Mouse (Mus musculus): ENCODE measurements at regions not wholly inside any gene's neighbourhood (a gene's known extent, or its start where the extent isn't known, plus 50 kb on each side); places are given as distances from the start of the nearest gene placed in this dataset.

GRCm38 (mm10) chr16:76082465-76082864, 60.4 kb upstream of the Samsn1 start:
- Histone ChIP-seq H3K79me2 (replicated peaks; ENCODE audit: control insufficient read depth, extremely low read depth, insufficient read depth, poor library complexity, severe bottlenecking) (no peaks in the 10 kb centered on the region), H3K4me3 (replicated peaks in 1 of 3; ENCODE audit: low read depth in 2 of 3, low read length in 2 of 3, poor library complexity in 1 of 3) (no peak overlapping the region), H3K4me2 (ENCODE audit: insufficient read depth, low read depth, poor library complexity, severe bottlenecking) (no peak overlapping the region), H3K27ac (ENCODE audit: insufficient read depth, low read depth) (no peak overlapping the region), H3K9me3 (replicated peaks; ENCODE audit: low read length) (peaks cover 57% of the 10 kb centered on the region), H3K9ac (ENCODE audit: insufficient read depth, low read depth) (no peak overlapping the region), H3K36me3 (replicated peaks in 1 of 2; ENCODE audit: control insufficient read depth in 1 of 2, insufficient read depth in 1 of 2, low read length in 1 of 2) (no peaks in the 10 kb centered on the region), H3K4me1 (ENCODE audit: control insufficient read depth in 1 of 2, insufficient read depth in 2 of 2) (no peaks in the 10 kb centered on the region), H3K27me3 (replicated peaks) (no peaks in the 10 kb centered on the region)
- TF ChIP-seq USF1 (IDR thresholded peaks at IDR 0.05; ENCODE audit: low read depth, low read length) (no peak), SMC3 (IDR thresholded peaks at IDR 0.05; ENCODE audit: low read depth, low read length) (no peak), ELF1 (IDR thresholded peaks at IDR 0.05; ENCODE audit: low read depth, low read length) (no peak), E2F4 (IDR thresholded peaks at IDR 0.05; ENCODE audit: insufficient replicate concordance, low read depth, low read length) (no peak), ETS1 (conservative IDR thresholded peaks at IDR 0.05; ENCODE audit: low read depth, low read length) (no peak)
- in situ Hi-C loops (cut with MboI; ENCODE audit: low pct_ligation_motif_present, low pct_unique_long_range_greater_than_20kb, low sequenced_read_pairs), result no loop called here
- no peak for DNase-seq (ENCODE audit: extremely low read depth)
- dilution Hi-C loops (cut with MboI; ENCODE audit: extremely low pct_ligation_motif_present, extremely low pct_unique_long_range_greater_than_20kb, low sequenced_read_pairs), result no loop called here

GRCm38 (mm10) chr16:76079761-76080502, 57.9 kb upstream of the Samsn1 start:
- no peak overlapping the region for H3K9ac ChIP-seq (ENCODE audit: insufficient read depth, low read depth)
- H3K27me3 ChIP-seq (replicated peaks), result no peaks in the 10 kb centered on the region
- H3K79me2 ChIP-seq (replicated peaks; ENCODE audit: control insufficient read depth, extremely low read depth, insufficient read depth, poor library complexity, severe bottlenecking), result no peaks in the 10 kb centered on the region
- dilution Hi-C loops (cut with MboI; ENCODE audit: extremely low pct_ligation_motif_present, extremely low pct_unique_long_range_greater_than_20kb, low sequenced_read_pairs), result no loop called here
- H3K4me2 ChIP-seq (ENCODE audit: insufficient read depth, low read depth, poor library complexity, severe bottlenecking), result no peak overlapping the region
- H3K4me1 ChIP-seq (ENCODE audit: control insufficient read depth in 1 of 2, insufficient read depth in 2 of 2), result no peaks in the 10 kb centered on the region
- TF ChIP-seq ELF1 (IDR thresholded peaks at IDR 0.05; ENCODE audit: low read depth, low read length), result no peak
- TF ChIP-seq MEF2A (IDR thresholded peaks at IDR 0.05; ENCODE audit: borderline replicate concordance, low read depth, low read length), result no peak
- no peak for TF ChIP-seq KAT2A (IDR thresholded peaks at IDR 0.05; ENCODE audit: insufficient replicate concordance, low read length)
- TF ChIP-seq SIN3A (IDR thresholded peaks at IDR 0.05; ENCODE audit: low read length), result no peak
- TF ChIP-seq ZMIZ1 (IDR thresholded peaks at IDR 0.05; ENCODE audit: low read depth, low read length), result no peak
- TF ChIP-seq IRF4 (IDR thresholded peaks at IDR 0.05; ENCODE audit: low read depth, low read length), result no peak
- no peak for TF ChIP-seq TCF12 (IDR thresholded peaks at IDR 0.05; ENCODE audit: low read depth, low read length)
- no peak for TF ChIP-seq CTCF (conservative IDR thresholded peaks at IDR 0.05 in 1 of 2, IDR thresholded peaks at IDR 0.05 in 1 of 2; ENCODE audit: low read depth in 2 of 2, low read length in 2 of 2)
- no peak for TF ChIP-seq PAX5 (IDR thresholded peaks at IDR 0.05; ENCODE audit: low read length)
- no peak for TF ChIP-seq USF1 (IDR thresholded peaks at IDR 0.05; ENCODE audit: low read depth, low read length)
- TF ChIP-seq ZKSCAN1 (IDR thresholded peaks at IDR 0.05; ENCODE audit: borderline replicate concordance, low read depth, low read length), result no peak
- TF ChIP-seq E2F4 (IDR thresholded peaks at IDR 0.05; ENCODE audit: insufficient replicate concordance, low read depth, low read length), result no peak
- TF ChIP-seq UBTF (IDR thresholded peaks at IDR 0.05; ENCODE audit: low read depth, low read length), result no peak
- TF ChIP-seq CHD2 (IDR thresholded peaks at IDR 0.05; ENCODE audit: low read length), result no peak
- TF ChIP-seq ZNF384 (IDR thresholded peaks at IDR 0.05; ENCODE audit: low read depth, low read length), result no peak
- TF ChIP-seq MYC (IDR thresholded peaks at IDR 0.05; ENCODE audit: low read depth, low read length), result no peak
- TF ChIP-seq HCFC1 (IDR thresholded peaks at IDR 0.05; ENCODE audit: low read depth, low read length), result no peak
- in situ Hi-C loops (cut with MboI; ENCODE audit: low pct_ligation_motif_present, low pct_unique_long_range_greater_than_20kb, low sequenced_read_pairs), result no loop called here
- DNase-seq (ENCODE audit: extremely low read depth), result no peak
- H3K27ac ChIP-seq (ENCODE audit: insufficient read depth, low read depth), result no peak overlapping the region
- peaks cover 53% of the 10 kb centered on the region for H3K9me3 ChIP-seq (replicated peaks; ENCODE audit: low read length)
- H3K36me3 ChIP-seq (replicated peaks in 1 of 2; ENCODE audit: control insufficient read depth in 1 of 2, insufficient read depth in 1 of 2, low read length in 1 of 2), result no peaks in the 10 kb centered on the region
- no peak overlapping the region for H3K4me3 ChIP-seq (replicated peaks in 1 of 3; ENCODE audit: low read depth in 2 of 3, low read length in 2 of 3, poor library complexity in 1 of 3)
